Mouse (Mus musculus) brown adipose tissue, adult 24 weeks (tissue): ENCODE data around the gene Cd63. TPM values are rescaled to one million over a fixed set of nuclear protein-coding genes. Genes with fewer than 3 reads are reported as not detected.

ENCODE experiments used
- H3K27ac ChIP-seq: fragments of 200-500 bp; replicated peaks from 2 replicates; pipeline ENCODE4 v1.5.1; 2012; ENCODE audit warnings: low read depth, mild to moderate bottlenecking, low read length
- H3K4me1 ChIP-seq: fragments of 200-500 bp; 2 replicates; pipeline ENCODE4 v1.6.1; 2012; ENCODE audit warnings: low read length, mixed read lengths; ENCODE audit not compliant: control insufficient read depth, insufficient read depth, insufficient read length
- H3K4me3 ChIP-seq: fragments of 200-500 bp; 2 replicates; pipeline ENCODE4 v1.5.1; 2012; ENCODE audit warnings: low read depth, mild to moderate bottlenecking, low read length, moderate library complexity; ENCODE audit not compliant: insufficient read depth
- polyA plus RNA-seq: library from polyadenylated mRNA; stranded (reverse); fragments of >200 nt; gene quantifications from 2 replicates; pipeline ENCODE4 v1.2.4, GENCODE M21; 2012; ENCODE audit not compliant: missing spikeins, insufficient read depth, insufficient read length

The Cd63 gene
- polyA plus RNA-seq, 1 experiment = 59.5 TPM

- no peaks in the 10 kb centered on the region for H3K4me1 ChIP-seq
- no peak overlapping the region for H3K27ac ChIP-seq
- H3K4me3 ChIP-seq = no peak overlapping the region
Measured at GRCm38 (mm10) chr10:128960142-128960541, 59.4 kb downstream of the Cd63 start.

GRCm38 (mm10) chr10:128960590-128961584, 60.1 kb downstream of the Cd63 start, which contains the start of gene Mettl7b:
Gene Mettl7b (minus strand): TSS chr10:128960988.
- Histone ChIP-seq H3K27ac (no peak within 1 kb of the TSS), H3K4me1 (no peaks in the 10 kb centered on the region), H3K4me3 (no peak within 1 kb of the TSS)

Other genes starting within 250 kb of the Cd63 start
- gene Suox, start 226.9 kb upstream of the Cd63 start, polyA plus RNA-seq = 24.4 and 34.2 TPM in 2 replicates
- gene Rab5b, start 204.7 kb upstream of the Cd63 start, polyA plus RNA-seq = 87.6 and 108 TPM in 2 replicates
- gene Pmel, start 196.8 kb upstream of the Cd63 start, polyA plus RNA-seq = not detected in 2 replicates
- 8.6 and 11.1 TPM in 2 replicates for gene Cdk2, start 196.0 kb upstream of the Cd63 start, polyA plus RNA-seq
- gene Dgka, start 156.1 kb upstream of the Cd63 start, polyA plus RNA-seq = 4.6 and 6.0 TPM in 2 replicates
- 12.5 and 19.5 TPM in 2 replicates for gene Pym1, start 153.1 kb upstream of the Cd63 start, polyA plus RNA-seq
- gene Mmp19, start 110.1 kb upstream of the Cd63 start, polyA plus RNA-seq = 34.9 and 38.0 TPM in 2 replicates
- 29.6 and 38.8 TPM in 2 replicates for gene Dnajc14, start 96.9 kb upstream of the Cd63 start, polyA plus RNA-seq
- 3.5 and 5.2 TPM in 2 replicates for gene Tmem198b, start 96.6 kb upstream of the Cd63 start, polyA plus RNA-seq
- gene Sarnp, start 83.7 kb upstream of the Cd63 start, polyA plus RNA-seq = 66.7 and 88.6 TPM in 2 replicates
- gene Ormdl2, start 79.3 kb upstream of the Cd63 start, polyA plus RNA-seq = 36.4 and 37.7 TPM in 2 replicates
- 1.0 and 1.3 TPM in 2 replicates for gene Gdf11, start 9.3 kb upstream of the Cd63 start, polyA plus RNA-seq
- gene Rdh5, start 21.9 kb downstream of the Cd63 start, polyA plus RNA-seq = 10.9 and 11.5 TPM in 2 replicates
- 297 and 417 TPM in 2 replicates for gene Bloc1s1, start 23.0 kb downstream of the Cd63 start, polyA plus RNA-seq
- gene Itga7, start 32.8 kb downstream of the Cd63 start, polyA plus RNA-seq = 23.2 and 28.5 TPM in 2 replicates
- not detected in 2 replicates for gene Mettl7b, start 60.0 kb downstream of the Cd63 start, polyA plus RNA-seq
- gene Olfr9, start 88.4 kb downstream of the Cd63 start, polyA plus RNA-seq = not detected in 2 replicates
- not detected in 2 replicates for gene Olfr763, start 109.8 kb downstream of the Cd63 start, polyA plus RNA-seq
- not detected in 2 replicates for gene Olfr764-ps1, start 138.9 kb downstream of the Cd63 start, polyA plus RNA-seq
- gene Olfr765, start 149.0 kb downstream of the Cd63 start, polyA plus RNA-seq = not detected in 2 replicates
- not detected in 2 replicates for gene Olfr766-ps1, start 168.0 kb downstream of the Cd63 start, polyA plus RNA-seq
- gene Olfr767, start 181.9 kb downstream of the Cd63 start, polyA plus RNA-seq = not detected in 2 replicates
- gene Olfr768, start 198.4 kb downstream of the Cd63 start, polyA plus RNA-seq = not detected in 2 replicates
- not detected in 2 replicates for gene Olfr769, start 216.9 kb downstream of the Cd63 start, polyA plus RNA-seq
- gene Olfr770, start 238.0 kb downstream of the Cd63 start, polyA plus RNA-seq = not detected in 2 replicates